Mouse (Mus musculus) intestine, embryonic 16.5 days (tissue): ENCODE results near the gene Trim80. TPM values are rescaled to one million over a fixed set of nuclear protein-coding genes. Genes with fewer than 3 reads are reported as not detected.
"Not testable (repeated sequence)": the region's sequence is repeated elsewhere in the genome, so short reads cannot be mapped to it uniquely, and the experiment has no call there.

ENCODE experiments used
- ATAC-seq: fragments of 200-750 bp; cut with Nextera tagmentation; 2 replicates; pipeline ENCODE4 v1.8.0; 2017; ENCODE audit warnings: moderate TSS enrichment, moderate library complexity
- H3K27ac ChIP-seq: fragments of 300-500 bp; sonication (generic); 2 replicates; pipeline ENCODE4 v1.5.1; 2014; ENCODE audit warnings: mild to moderate bottlenecking, low read length
- H3K27me3 ChIP-seq: fragments of 300-500 bp; sonication (generic); replicated peaks from 2 replicates; pipeline ENCODE4 v1.6.1; 2014; ENCODE audit warnings: low read length, control low read depth, mixed read lengths; ENCODE audit not compliant: control insufficient read depth, insufficient read depth
- H3K36me3 ChIP-seq: fragments of 300-500 bp; sonication (generic); 2 replicates; pipeline ENCODE4 v1.6.1; 2014; ENCODE audit warnings: low read length, control low read depth; ENCODE audit not compliant: control insufficient read depth, insufficient read depth
- H3K4me1 ChIP-seq: fragments of 300-500 bp; sonication (generic); 2 replicates; pipeline ENCODE4 v1.6.1; 2014; ENCODE audit warnings: low read length, control low read depth, mixed read lengths; ENCODE audit not compliant: control insufficient read depth, insufficient read depth
- H3K4me2 ChIP-seq: fragments of 300-500 bp; sonication (generic); 2 replicates; pipeline ENCODE4 v1.6.1; 2014; ENCODE audit warnings: low read depth, low read length, control low read depth
- H3K4me3 ChIP-seq: fragments of 300-500 bp; sonication (generic); 2 replicates; pipeline ENCODE4 v1.5.1; 2014; ENCODE audit warnings: mild to moderate bottlenecking, low read length
- H3K9ac ChIP-seq: fragments of 300-500 bp; sonication (generic); 2 replicates; pipeline ENCODE4 v1.6.1; 2014; ENCODE audit warnings: low read depth, low read length
- H3K9me3 ChIP-seq: fragments of 300-500 bp; sonication (generic); 2 replicates; pipeline ENCODE4 v1.6.1; 2016; ENCODE audit warnings: low read length, control low read depth; ENCODE audit not compliant: control insufficient read depth
- WGBS: fragments of 180-500 bp; shearing (Covaris S2); extraction: QIAGEN DNeasy Blood & Tissue Kit; methylation state at CpG from one replicate; pipeline ENCODE4 v1.1.7; 2014; 5-methylcytosine and 5-hydroxymethylcytosine counted together
- polyA plus RNA-seq: library from polyadenylated mRNA; unstranded; fragments of >200 nt; fragmentation: Nextera tagmentation; extraction: Ambion mirVana; gene quantifications from 2 replicates; pipeline ENCODE4 v1.2.1, GENCODE M21; 2015

Trim80 gene
- polyA plus RNA-seq, 1 experiment from 2014 or later: 1.4 TPM

DNA sequence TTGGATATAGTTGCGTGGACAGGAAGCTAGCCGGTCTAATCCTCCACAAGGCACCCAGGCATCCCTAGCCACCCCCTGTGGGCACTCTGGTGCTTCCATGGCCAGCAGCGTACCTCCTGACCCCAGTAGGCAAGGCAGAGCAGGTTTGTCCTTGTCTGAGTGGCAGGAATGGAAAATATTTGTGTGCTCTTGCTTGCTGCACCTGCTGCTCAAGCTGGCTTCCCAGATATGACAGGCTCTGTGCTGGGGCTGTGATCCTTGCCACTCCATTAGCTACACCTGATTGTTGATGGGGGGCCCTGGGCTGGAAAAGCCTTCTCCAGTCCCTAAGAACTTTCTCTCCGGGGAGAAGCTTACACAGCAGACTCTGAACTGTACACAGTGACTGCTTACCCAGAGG, 13.0 kb downstream of the Trim80 start:
- Histone ChIP-seq H3K9ac (no peak overlapping the region), H3K27ac (no peak overlapping the region; the same call in 1 of the 2 replicates), H3K4me3 (no peak overlapping the region), H3K27me3 (no peaks in the 10 kb centered on the region), H3K36me3 (no peaks in the 10 kb centered on the region), H3K4me1 (peaks cover 34% of the 10 kb centered on the region), H3K4me2 (no peak overlapping the region), H3K9me3 (no peaks in the 10 kb centered on the region)
- 63% methylated on average over 4 of the region's 4 CpGs for WGBS
- no peak for ATAC-seq

- peaks cover 20% of the 10 kb centered on the region for H3K4me1 ChIP-seq
- H3K4me3 ChIP-seq, H3K9me3 ChIP-seq, H3K27ac ChIP-seq, H3K27me3 ChIP-seq, ATAC-seq, H3K36me3 ChIP-seq, H3K9ac ChIP-seq, H3K4me2 ChIP-seq: not testable (repeated sequence)
- 86% methylated on average over 6 of the region's 6 CpGs for WGBS
Observed at GRCm38 (mm10) chr11:115454822-115455221, 14.5 kb downstream of the Trim80 start.

GRCm38 (mm10) chr11:115455619-115456018, 15.3 kb downstream of the Trim80 start:
- Histone ChIP-seq H3K9me3 (no peaks in the 10 kb centered on the region), H3K27me3 (no peaks in the 10 kb centered on the region), H3K4me3 (no peak overlapping the region), H3K27ac (no peak overlapping the region), H3K9ac (no peak overlapping the region), H3K36me3 (no peaks in the 10 kb centered on the region), H3K4me1 (peaks cover 15% of the 10 kb centered on the region), H3K4me2 (no peak overlapping the region)
- ATAC-seq: no peak
- WGBS: 86% methylated on average over 15 of the region's 15 CpGs

GRCm38 (mm10) chr11:115456182-115456581, 15.8 kb downstream of the Trim80 start:
- Histone ChIP-seq H3K36me3 (no peaks in the 10 kb centered on the region), H3K4me2 (no peak overlapping the region), H3K4me1 (peaks cover 13% of the 10 kb centered on the region), H3K27me3 (no peaks in the 10 kb centered on the region), H3K27ac (peak overlapping the region; percentile 6), H3K9me3 (no peaks in the 10 kb centered on the region), H3K4me3 (no peak overlapping the region), H3K9ac (no peak overlapping the region)
- peak; percentile 86 for ATAC-seq
- WGBS: 78% methylated on average over 5 of the region's 5 CpGs

GRCm38 (mm10) chr11:115457405-115457804, 17.1 kb downstream of the Trim80 start:
- Histone ChIP-seq H3K27me3 (no peaks in the 10 kb centered on the region), H3K9me3 (no peaks in the 10 kb centered on the region), H3K36me3 (no peaks in the 10 kb centered on the region), H3K4me2 (no peak overlapping the region), H3K27ac (no peak overlapping the region), H3K4me3 (no peak overlapping the region), H3K9ac (no peak overlapping the region), H3K4me1 (peaks cover 14% of the 10 kb centered on the region)
- 34% methylated on average over 6 of the region's 6 CpGs for WGBS
- no peak for ATAC-seq

GRCm38 (mm10) chr11:115460976-115461375, 20.6 kb downstream of the Trim80 start:
- Histone ChIP-seq H3K9me3 (no peaks in the 10 kb centered on the region), H3K27me3 (no peaks in the 10 kb centered on the region), H3K27ac (no peak overlapping the region), H3K4me2 (no peak overlapping the region), H3K9ac (no peak overlapping the region), H3K4me3 (no peak overlapping the region), H3K4me1 (peaks cover 28% of the 10 kb centered on the region), H3K36me3 (no peaks in the 10 kb centered on the region)
- no peak for ATAC-seq
- WGBS: 36% methylated on average over 8 of the region's 8 CpGs

GRCm38 (mm10) chr11:115461846-115462242, 21.5 kb downstream of the Trim80 start:
- Histone ChIP-seq H3K36me3 (no peaks in the 10 kb centered on the region), H3K4me1 (peaks cover 26% of the 10 kb centered on the region), H3K4me2 (no peak overlapping the region), H3K4me3 (no peak overlapping the region), H3K9me3 (no peaks in the 10 kb centered on the region), H3K9ac (0 out of 2 replicates have a peak overlapping the region, but pooled peaks have one; percentile 19), H3K27me3 (no peaks in the 10 kb centered on the region), H3K27ac (no peak overlapping the region)
- ATAC-seq: no peak
- 66% methylated on average over 5 of the region's 5 CpGs for WGBS

- Histone ChIP-seq H3K4me2 (peak within 1 kb of the TSS; percentile 11), H3K36me3 (no peaks in the 10 kb centered on the region), H3K27ac (peak within 1 kb of the TSS; percentile 30; the same call in 1 of the 2 replicates), H3K9me3 (no peaks in the 10 kb centered on the region), H3K9ac (0 out of 2 replicates have a peak within 1 kb of the TSS, but pooled peaks have one; percentile 19), H3K27me3 (no peaks in the 10 kb centered on the region), H3K4me3 (no peak within 1 kb of the TSS; the same call in 1 of the 2 replicates), H3K4me1 (peaks cover 23% of the 10 kb centered on the region)
- peak; percentile 55 for ATAC-seq
- WGBS: 69% methylated on average over 16 of the region's 16 CpGs
Observed at GRCm38 (mm10) chr11:115462243-115462891, 22.0 kb downstream of the Trim80 start, which contains the start of gene Slc16a5. TSS of gene Slc16a5 (plus strand) at chr11:115462474.

- Histone ChIP-seq H3K9me3 (no peaks in the 10 kb centered on the region), H3K4me1 (peaks cover 20% of the 10 kb centered on the region), H3K9ac (no peak overlapping the region), H3K27ac (peak overlapping the region; percentile 41; the same call in 1 of the 2 replicates), H3K27me3 (no peaks in the 10 kb centered on the region), H3K36me3 (no peaks in the 10 kb centered on the region), H3K4me2 (peak overlapping the region; percentile 11), H3K4me3 (no peak overlapping the region)
- ATAC-seq: peak; percentile 83
- WGBS: 39% methylated on average over 11 of the region's 11 CpGs
Observed at GRCm38 (mm10) chr11:115463397-115463796, 23.1 kb downstream of the Trim80 start.
